Mouse (Mus musculus) limb, embryonic 11.5 days (tissue): Measurements from ENCODE around the gene Capns1. TPM values are rescaled to one million over a fixed set of nuclear protein-coding genes. Genes with fewer than 3 reads are reported as not detected.
A peak's percentile ranks its signal among the peaks of the same experiment; 100 is the strongest.
"Not testable (repeated sequence)": the region's sequence is repeated elsewhere in the genome, so short reads cannot be mapped to it uniquely, and the experiment has no call there.

Experiments used
- ATAC-seq: fragments of 200-750 bp; cut with Nextera tagmentation; 2 replicates; pipeline ENCODE4 v1.8.0; 2017; ENCODE audit warnings: low read depth; ENCODE audit not compliant: insufficient number of reproducible peaks, low FRiP score, low TSS enrichment
- DNase-seq: peaks from one replicate; pipeline ENCODE4 v3.0.0-alpha.2; 2015; ENCODE audit warnings: low spot score
- H3K27ac ChIP-seq: fragments of 300-500 bp; sonication (generic); replicated peaks from 2 replicates; pipeline ENCODE4 v1.5.1; 2014; ENCODE audit warnings: low read depth, mild to moderate bottlenecking, low read length
- H3K27me3 ChIP-seq: fragments of 300-500 bp; sonication (generic); 2 replicates; pipeline ENCODE4 v1.6.1; 2014; ENCODE audit warnings: mild to moderate bottlenecking, low read length, mixed read lengths; ENCODE audit not compliant: control insufficient read depth, insufficient read depth
- H3K36me3 ChIP-seq: fragments of 300-500 bp; sonication (generic); 2 replicates; pipeline ENCODE4 v1.6.1; 2014; ENCODE audit warnings: mild to moderate bottlenecking, low read length, moderate library complexity, mixed read lengths; ENCODE audit not compliant: control insufficient read depth, insufficient read depth
- H3K4me1 ChIP-seq: fragments of 300-500 bp; sonication (generic); 2 replicates; pipeline ENCODE4 v1.6.1; 2014; ENCODE audit warnings: low read length, mixed read lengths; ENCODE audit not compliant: control insufficient read depth, insufficient read depth
- H3K4me2 ChIP-seq: fragments of 300-500 bp; sonication (generic); 2 replicates; pipeline ENCODE4 v1.6.1; 2014; ENCODE audit warnings: low read depth, mild to moderate bottlenecking, moderate library complexity; ENCODE audit not compliant: severe bottlenecking
- H3K4me3 ChIP-seq: fragments of 300-500 bp; sonication (generic); 2 replicates; pipeline ENCODE4 v1.5.1; 2014; ENCODE audit warnings: low read depth, low read length
- H3K9ac ChIP-seq: fragments of 300-500 bp; sonication (generic); 2 replicates; pipeline ENCODE4 v1.6.1; 2014; ENCODE audit warnings: mild to moderate bottlenecking, low read length
- H3K9me3 ChIP-seq: fragments of 300-500 bp; sonication (generic); 2 replicates; pipeline ENCODE4 v1.6.1; 2016; ENCODE audit warnings: low read length; ENCODE audit not compliant: control insufficient read depth
- WGBS: fragments of 180-500 bp; shearing (Covaris S2); extraction: QIAGEN DNeasy Blood & Tissue Kit; methylation state at CpG from one replicate; pipeline ENCODE4 v1.1.7; 2014; 5-methylcytosine and 5-hydroxymethylcytosine counted together
- polyA plus RNA-seq: library from polyadenylated mRNA; unstranded; fragments of >200 nt; fragmentation: Nextera tagmentation; extraction: Ambion mirVana; gene quantifications from 2 replicates; pipeline ENCODE4 v1.2.1, GENCODE M21; 2014

The Capns1 gene
- 53.1 and 53.7 TPM in 2 replicates for polyA plus RNA-seq

GRCm38 (mm10) chr7:30198481-30198971, at the start of gene Capns1:
Gene Capns1, minus strand, starts transcription at chr7:30198811.
- 13% methylated on average over 8 of the region's 8 CpGs for WGBS
- H3K27ac ChIP-seq, result 0 out of 2 replicates have a peak within 1 kb of the TSS, but pooled peaks have one; percentile 61
- ATAC-seq (no peak), DNase-seq (peak; percentile 81)
- H3K27me3 ChIP-seq, result no peaks in the 10 kb centered on the region
- no peaks in the 10 kb centered on the region for H3K36me3 ChIP-seq
- peaks cover 2% of the 10 kb centered on the region; the same call in 1 of the 2 replicates for H3K9me3 ChIP-seq
- peaks cover 3% of the 10 kb centered on the region; the same call in 1 of the 2 replicates for H3K4me1 ChIP-seq
- no peak within 1 kb of the TSS for H3K4me3 ChIP-seq
- no peak within 1 kb of the TSS for H3K9ac ChIP-seq
- peak within 1 kb of the TSS; percentile 22; the same call in 1 of the 2 replicates for H3K4me2 ChIP-seq

GRCm38 (mm10) chr7:30237374-30237773, 38.8 kb upstream of the Capns1 start:
- 89% methylated on average over 3 of the region's 3 CpGs for WGBS
- not testable (repeated sequence) for DNase-seq, H3K9me3 ChIP-seq, H3K27ac ChIP-seq, H3K4me2 ChIP-seq, H3K27me3 ChIP-seq, H3K9ac ChIP-seq, H3K4me3 ChIP-seq, H3K4me1 ChIP-seq, ATAC-seq
- H3K36me3 ChIP-seq, result peaks cover 10% of the 10 kb centered on the region; the same call in 1 of the 2 replicates

GRCm38 (mm10) chr7:30235625-30236024, 37.0 kb upstream of the Capns1 start, which contains the start of gene Ovol3:
Gene Ovol3, minus strand, starts transcription at chr7:30235725.
- 0 out of 2 replicates have a peak, but pooled peaks cover 4% of the 10 kb centered on the region for H3K36me3 ChIP-seq
- 84% methylated on average over 4 of the region's 4 CpGs for WGBS
- H3K4me1 ChIP-seq, result peaks cover 5% of the 10 kb centered on the region
- ATAC-seq (no peak), DNase-seq (no peak)
- H3K27me3 ChIP-seq, result no peaks in the 10 kb centered on the region
- no peak within 1 kb of the TSS for H3K4me2 ChIP-seq
- no peak within 1 kb of the TSS for H3K9ac ChIP-seq
- H3K4me3 ChIP-seq, result no peak within 1 kb of the TSS
- no peaks in the 10 kb centered on the region for H3K9me3 ChIP-seq
- H3K27ac ChIP-seq, result no peak within 1 kb of the TSS

GRCm38 (mm10) chr7:30235091-30235490, 36.5 kb upstream of the Capns1 start:
- H3K27me3 ChIP-seq, result no peaks in the 10 kb centered on the region
- DNase-seq, result no peak
- H3K9me3 ChIP-seq, result no peaks in the 10 kb centered on the region
- no peak overlapping the region for H3K4me3 ChIP-seq
- no peak overlapping the region for H3K27ac ChIP-seq
- 88% methylated on average over 8 of the region's 8 CpGs for WGBS
- no peak overlapping the region for H3K4me2 ChIP-seq
- no peak for ATAC-seq
- H3K36me3 ChIP-seq, result 0 out of 2 replicates have a peak, but pooled peaks cover 4% of the 10 kb centered on the region
- no peak overlapping the region for H3K9ac ChIP-seq
- H3K4me1 ChIP-seq, result peaks cover 5% of the 10 kb centered on the region

GRCm38 (mm10) chr7:30234276-30234858, 35.8 kb upstream of the Capns1 start:
- Histone ChIP-seq H3K36me3 (0 out of 2 replicates have a peak, but pooled peaks cover 4% of the 10 kb centered on the region), H3K4me2 (no peak overlapping the region), H3K27ac (no peak overlapping the region), H3K27me3 (no peaks in the 10 kb centered on the region), H3K9ac (no peak overlapping the region), H3K4me1 (peaks cover 5% of the 10 kb centered on the region), H3K4me3 (no peak overlapping the region), H3K9me3 (no peaks in the 10 kb centered on the region)
- WGBS, result 95% methylated on average over 15 of the region's 15 CpGs
- ATAC-seq (no peak), DNase-seq (no peak)

GRCm38 (mm10) chr7:30233387-30233786, 34.8 kb upstream of the Capns1 start:
- no peaks in the 10 kb centered on the region for H3K27me3 ChIP-seq
- WGBS, result 88% methylated on average over 20 of the region's 20 CpGs
- no peak overlapping the region for H3K9ac ChIP-seq
- no peak for ATAC-seq
- no peak for DNase-seq
- peak overlapping the region; percentile 57; the same call in 1 of the 2 replicates for H3K4me3 ChIP-seq
- H3K4me2 ChIP-seq, result peak overlapping the region; percentile 78; the same call in 1 of the 2 replicates
- no peaks in the 10 kb centered on the region for H3K9me3 ChIP-seq
- H3K4me1 ChIP-seq, result peaks cover 5% of the 10 kb centered on the region
- H3K36me3 ChIP-seq, result 0 out of 2 replicates have a peak, but pooled peaks cover 4% of the 10 kb centered on the region
- H3K27ac ChIP-seq, result no peak overlapping the region

GRCm38 (mm10) chr7:30232631-30233148, 34.1 kb upstream of the Capns1 start:
- DNase-seq (peak; percentile 79), ATAC-seq (peak; percentile 14; the same call in 1 of the 2 replicates)
- H3K4me2 ChIP-seq, result peak overlapping the region; percentile 78
- peak overlapping the region; percentile 70 for H3K9ac ChIP-seq
- H3K27me3 ChIP-seq, result no peaks in the 10 kb centered on the region
- H3K27ac ChIP-seq, result peak overlapping the region; percentile 85
- no peaks in the 10 kb centered on the region for H3K9me3 ChIP-seq
- peaks cover 5% of the 10 kb centered on the region for H3K4me1 ChIP-seq
- WGBS, result 4% methylated on average over 24 of the region's 24 CpGs
- 0 out of 2 replicates have a peak, but pooled peaks cover 4% of the 10 kb centered on the region for H3K36me3 ChIP-seq
- H3K4me3 ChIP-seq, result peak overlapping the region; percentile 57

- Histone ChIP-seq H3K9me3 (no peaks in the 10 kb centered on the region), H3K4me3 (peak within 1 kb of the TSS; percentile 57), H3K4me1 (peaks cover 5% of the 10 kb centered on the region), H3K4me2 (peak within 1 kb of the TSS; percentile 78), H3K9ac (peak within 1 kb of the TSS; percentile 70), H3K27me3 (no peaks in the 10 kb centered on the region), H3K27ac (peak within 1 kb of the TSS; percentile 85), H3K36me3 (peaks cover 5% of the 10 kb centered on the region; the same call in 1 of the 2 replicates)
- under 1% methylated on average over 67 of the region's 67 CpGs for WGBS
- ATAC-seq, result peak; percentile 90
- DNase-seq, result peak; percentile 97
These were observed 33.3 kb upstream of the Capns1 start, which contains the start of the genes Polr2i and Tbcb for GRCm38 (mm10) chr7:30231669-30232454. Gene Polr2i, plus strand, starts transcription at chr7:30231948. Gene Tbcb, minus strand, starts transcription at chr7:30232272.
